Mouse (Mus musculus): ENCODE data around the gene Socs2. TPM values are rescaled to one million over a fixed set of nuclear protein-coding genes. Genes with fewer than 3 reads are reported as not detected.
A peak's percentile ranks its signal among the peaks of the same experiment; 100 is the strongest.

The Socs2 gene
- polyA plus RNA-seq, 1 experiment: 75.1 TPM

- Histone ChIP-seq H3K27ac (ENCODE audit: insufficient read depth, low read length) (peak overlapping the region; percentile 89), H3K4me1 (ENCODE audit: control insufficient read depth, insufficient read depth, low read length) (no peaks in the 10 kb centered on the region), H3K4me3 (ENCODE audit: low read depth, low read length) (peak overlapping the region; percentile 88), H3K9me3 (replicated peaks; ENCODE audit: control insufficient read depth, insufficient read depth, low read length, poor library complexity, severe bottlenecking) (no peaks in the 10 kb centered on the region), H3K9ac (ENCODE audit: low read depth, poor library complexity, severe bottlenecking) (peak overlapping the region; percentile 99), H3K27me3 (ENCODE audit: control insufficient read depth, insufficient read depth, low read length, poor library complexity, severe bottlenecking) (no peaks in the 10 kb centered on the region), H3K36me3 (ENCODE audit: control insufficient read depth, insufficient read depth, low read length, poor library complexity, severe bottlenecking) (peaks cover 19% of the 10 kb centered on the region)
- TF ChIP-seq POLR2A (IDR thresholded peaks at IDR 0.05; ENCODE audit: insufficient read depth, low read length): no peak
These were observed 2.4 kb downstream of the Socs2 start for GRCm38 (mm10) chr10:95414316-95415158.

GRCm38 (mm10) chr10:95411139-95411538 lies 5.8 kb downstream of the Socs2 start:
- TF ChIP-seq POLR2A (IDR thresholded peaks at IDR 0.05; ENCODE audit: insufficient read depth, low read length) (no peak), CTCF (IDR thresholded peaks at IDR 0.05; ENCODE audit: low read depth, low read length) (no peak), EP300 (IDR thresholded peaks at IDR 0.05; ENCODE audit: insufficient read depth, low read depth, low read length) (no peak)
- Histone ChIP-seq H3K27me3 (ENCODE audit: control insufficient read depth, insufficient read depth, low read length, poor library complexity, severe bottlenecking) (no peaks in the 10 kb centered on the region), H3K36me3 (ENCODE audit: control insufficient read depth, insufficient read depth, low read length, poor library complexity, severe bottlenecking) (peaks cover 26% of the 10 kb centered on the region), H3K9me3 (replicated peaks; ENCODE audit: control insufficient read depth, insufficient read depth, low read length, poor library complexity, severe bottlenecking) (no peaks in the 10 kb centered on the region), H3K27ac (ENCODE audit: insufficient read depth, low read length) (no peak overlapping the region), H3K4me1 (ENCODE audit: control insufficient read depth, insufficient read depth, low read length) (no peaks in the 10 kb centered on the region), H3K9ac (ENCODE audit: low read depth, poor library complexity, severe bottlenecking) (no peak overlapping the region), H3K4me3 (ENCODE audit: low read depth, low read length) (no peak overlapping the region)

- Histone ChIP-seq H3K9me3 (replicated peaks; ENCODE audit: control insufficient read depth, insufficient read depth, low read length, poor library complexity, severe bottlenecking) (no peaks in the 10 kb centered on the region), H3K27me3 (ENCODE audit: control insufficient read depth, insufficient read depth, low read length, poor library complexity, severe bottlenecking) (no peaks in the 10 kb centered on the region), H3K4me3 (ENCODE audit: low read depth, low read length) (no peak overlapping the region), H3K4me1 (ENCODE audit: control insufficient read depth, insufficient read depth, low read length) (no peaks in the 10 kb centered on the region), H3K9ac (ENCODE audit: low read depth, poor library complexity, severe bottlenecking) (no peak overlapping the region), H3K36me3 (ENCODE audit: control insufficient read depth, insufficient read depth, low read length, poor library complexity, severe bottlenecking) (peaks cover 29% of the 10 kb centered on the region), H3K27ac (ENCODE audit: insufficient read depth, low read length) (no peak overlapping the region)
- TF ChIP-seq CTCF (IDR thresholded peaks at IDR 0.05; ENCODE audit: low read depth, low read length) (no peak), EP300 (IDR thresholded peaks at IDR 0.05; ENCODE audit: insufficient read depth, low read depth, low read length) (no peak)
These were observed 6.3 kb downstream of the Socs2 start for GRCm38 (mm10) chr10:95410709-95411108.

GRCm38 (mm10) chr10:95410209-95410608 lies 6.8 kb downstream of the Socs2 start:
- Histone ChIP-seq H3K9ac (ENCODE audit: low read depth, poor library complexity, severe bottlenecking) (no peak overlapping the region), H3K27me3 (ENCODE audit: control insufficient read depth, insufficient read depth, low read length, poor library complexity, severe bottlenecking) (no peaks in the 10 kb centered on the region), H3K4me1 (ENCODE audit: control insufficient read depth, insufficient read depth, low read length) (no peaks in the 10 kb centered on the region), H3K9me3 (replicated peaks; ENCODE audit: control insufficient read depth, insufficient read depth, low read length, poor library complexity, severe bottlenecking) (no peaks in the 10 kb centered on the region), H3K4me3 (ENCODE audit: low read depth, low read length) (no peak overlapping the region), H3K36me3 (ENCODE audit: control insufficient read depth, insufficient read depth, low read length, poor library complexity, severe bottlenecking) (peaks cover 29% of the 10 kb centered on the region), H3K27ac (ENCODE audit: insufficient read depth, low read length) (no peak overlapping the region)
- TF ChIP-seq CTCF (IDR thresholded peaks at IDR 0.05; ENCODE audit: low read depth, low read length): no peak
- TF ChIP-seq EP300 (IDR thresholded peaks at IDR 0.05; ENCODE audit: insufficient read depth, low read depth, low read length): no peak
- no peak for TF ChIP-seq POLR2A (IDR thresholded peaks at IDR 0.05; ENCODE audit: insufficient read depth, low read length)

GRCm38 (mm10) chr10:95409149-95409548 lies 7.8 kb downstream of the Socs2 start:
- H3K9ac ChIP-seq (ENCODE audit: low read depth, poor library complexity, severe bottlenecking): no peak overlapping the region
- no peaks in the 10 kb centered on the region for H3K9me3 ChIP-seq (replicated peaks; ENCODE audit: control insufficient read depth, insufficient read depth, low read length, poor library complexity, severe bottlenecking)
- H3K36me3 ChIP-seq (ENCODE audit: control insufficient read depth, insufficient read depth, low read length, poor library complexity, severe bottlenecking): peaks cover 29% of the 10 kb centered on the region
- no peak overlapping the region for H3K27ac ChIP-seq (ENCODE audit: insufficient read depth, low read length)
- TF ChIP-seq POLR2A (IDR thresholded peaks at IDR 0.05; ENCODE audit: insufficient read depth, low read length) (no peak), CTCF (IDR thresholded peaks at IDR 0.05; ENCODE audit: low read depth, low read length) (no peak), EP300 (IDR thresholded peaks at IDR 0.05; ENCODE audit: insufficient read depth, low read depth, low read length) (no peak)
- no peak overlapping the region for H3K4me3 ChIP-seq (ENCODE audit: low read depth, low read length)
- H3K4me1 ChIP-seq (ENCODE audit: control insufficient read depth, insufficient read depth, low read length): no peaks in the 10 kb centered on the region
- H3K27me3 ChIP-seq (ENCODE audit: control insufficient read depth, insufficient read depth, low read length, poor library complexity, severe bottlenecking): no peaks in the 10 kb centered on the region

GRCm38 (mm10) chr10:95408487-95408886 lies 8.5 kb downstream of the Socs2 start:
- no peaks in the 10 kb centered on the region for H3K4me1 ChIP-seq (ENCODE audit: control insufficient read depth, insufficient read depth, low read length)
- no peaks in the 10 kb centered on the region for H3K9me3 ChIP-seq (replicated peaks; ENCODE audit: control insufficient read depth, insufficient read depth, low read length, poor library complexity, severe bottlenecking)
- TF ChIP-seq EP300 (IDR thresholded peaks at IDR 0.05; ENCODE audit: insufficient read depth, low read depth, low read length) (no peak), POLR2A (IDR thresholded peaks at IDR 0.05; ENCODE audit: insufficient read depth, low read length) (no peak), CTCF (IDR thresholded peaks at IDR 0.05; ENCODE audit: low read depth, low read length) (no peak)
- H3K36me3 ChIP-seq (ENCODE audit: control insufficient read depth, insufficient read depth, low read length, poor library complexity, severe bottlenecking): peaks cover 29% of the 10 kb centered on the region
- H3K4me3 ChIP-seq (ENCODE audit: low read depth, low read length): no peak overlapping the region
- H3K27me3 ChIP-seq (ENCODE audit: control insufficient read depth, insufficient read depth, low read length, poor library complexity, severe bottlenecking): no peaks in the 10 kb centered on the region
- H3K9ac ChIP-seq (ENCODE audit: low read depth, poor library complexity, severe bottlenecking): no peak overlapping the region
- no peak overlapping the region for H3K27ac ChIP-seq (ENCODE audit: insufficient read depth, low read length)

Data from ES-Bruce4 (cell line).